Mouse (Mus musculus): ENCODE measurements around the gene Gramd1b. TPM values are rescaled to one million over a fixed set of nuclear protein-coding genes. Genes with fewer than 3 reads are reported as not detected.

Gene Gramd1b
- polyA plus RNA-seq, 1 experiment from 2014 or later = 6.1 TPM

DNA sequence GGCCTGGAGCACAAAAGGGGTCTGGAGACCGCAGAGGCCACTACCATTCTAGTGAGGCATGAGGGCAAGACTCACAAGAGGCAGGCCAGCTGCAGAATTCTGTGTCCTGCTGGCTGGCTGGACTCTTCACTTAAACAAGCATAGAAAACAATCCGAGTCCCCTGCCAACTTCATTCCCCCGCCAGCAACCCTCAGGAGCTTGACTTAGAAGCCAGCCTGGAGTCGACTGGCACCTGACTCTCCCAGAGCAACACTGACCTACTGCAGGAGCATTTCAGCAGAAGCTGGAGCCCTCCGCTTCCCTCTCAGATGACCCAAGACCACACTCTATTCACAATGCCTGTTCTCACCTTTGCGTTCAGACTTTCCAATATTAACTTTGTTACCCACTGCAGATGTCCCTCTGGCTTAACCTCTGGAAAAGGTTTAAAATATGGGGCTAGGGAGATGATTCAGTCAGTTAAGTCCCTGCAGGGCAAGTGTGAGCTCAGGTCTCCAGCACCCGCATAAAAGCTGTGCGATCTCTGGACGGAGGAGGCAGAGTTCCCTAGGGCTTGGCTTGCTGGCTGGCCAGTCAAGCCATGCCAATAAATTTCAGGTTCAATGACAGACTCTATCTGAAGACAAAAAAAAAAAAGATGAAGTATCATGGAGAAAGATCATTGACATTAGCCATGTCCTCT is 104.8 kb downstream of the Gramd1b start:
- DNase-seq (ENCODE audit: low spot score) = no peak

DNA sequence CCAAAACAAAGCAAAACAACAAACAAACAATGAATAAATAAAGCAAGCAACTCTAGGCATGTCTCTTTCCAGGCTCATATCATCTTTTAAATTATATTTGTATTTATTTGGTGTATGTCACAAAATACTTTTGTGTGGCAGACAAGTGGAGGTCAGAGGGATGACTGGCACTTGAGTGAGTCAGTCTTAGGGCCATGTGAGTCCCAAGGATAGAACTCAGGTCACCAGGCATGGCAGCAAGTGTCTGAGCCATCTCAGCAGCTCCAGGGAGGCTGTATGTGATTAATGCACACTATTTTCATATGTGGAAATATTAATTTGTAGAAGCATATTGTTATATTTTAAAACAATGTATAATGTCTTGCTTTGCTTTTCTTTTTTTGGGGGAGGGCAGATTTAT is 106.3 kb downstream of the Gramd1b start:
- no peak for DNase-seq (ENCODE audit: low spot score)

DNA sequence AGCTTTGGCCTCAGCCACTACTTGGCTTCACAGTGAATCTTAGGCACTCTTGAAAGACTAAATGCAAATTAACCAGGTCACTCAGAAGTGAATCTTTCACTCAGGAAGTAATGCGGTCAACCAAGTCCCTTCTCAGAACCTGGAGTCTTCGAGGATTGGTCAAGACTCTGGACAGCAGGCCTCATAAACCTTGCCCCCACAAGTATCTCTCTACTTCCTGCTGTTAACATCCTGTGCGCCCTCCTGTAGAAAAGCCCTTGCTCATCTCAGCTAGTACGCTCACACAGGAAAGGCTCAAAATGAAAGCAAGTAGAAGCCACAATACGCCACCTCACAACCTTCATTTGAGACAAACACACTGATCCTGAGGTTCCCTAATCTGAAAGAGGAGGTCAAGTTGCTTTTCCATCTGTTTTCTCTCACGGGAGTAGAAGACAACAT is 107.7 kb downstream of the Gramd1b start:
- DNase-seq (ENCODE audit: low spot score) = peak; percentile 74

DNA sequence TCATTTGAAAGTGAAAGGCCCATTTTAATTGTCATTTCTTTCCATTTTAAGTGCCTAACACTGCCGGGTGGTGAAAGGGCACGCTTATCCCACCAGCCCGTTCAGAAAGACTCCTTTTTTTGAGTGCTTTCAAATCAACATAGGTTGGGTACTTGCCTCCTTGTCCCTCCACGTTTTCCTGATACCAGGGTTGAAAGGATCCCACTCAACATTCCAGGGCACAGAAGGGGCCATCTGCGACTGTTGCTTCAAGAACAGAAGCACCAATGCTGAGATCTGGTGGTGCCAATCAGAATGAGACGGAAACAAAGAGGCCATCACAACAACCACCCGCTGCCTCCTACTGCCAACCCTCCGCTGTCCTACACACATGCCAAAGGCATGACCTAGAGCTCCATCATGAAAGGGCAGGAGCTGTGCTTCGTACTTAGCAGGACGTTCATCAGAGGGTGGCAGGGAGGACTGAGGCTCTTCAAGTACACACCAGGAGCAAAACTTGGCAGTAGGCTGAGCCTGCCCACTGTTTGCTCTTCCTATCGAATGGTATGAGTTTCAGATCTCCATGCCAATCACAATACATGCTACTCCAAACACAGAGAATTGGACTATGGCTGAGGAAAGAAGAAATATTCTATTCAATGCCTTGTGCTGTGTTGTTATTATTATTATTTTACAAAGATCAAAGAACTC is 108.7 kb downstream of the Gramd1b start:
- DNase-seq (ENCODE audit: low spot score) = no peak

DNA sequence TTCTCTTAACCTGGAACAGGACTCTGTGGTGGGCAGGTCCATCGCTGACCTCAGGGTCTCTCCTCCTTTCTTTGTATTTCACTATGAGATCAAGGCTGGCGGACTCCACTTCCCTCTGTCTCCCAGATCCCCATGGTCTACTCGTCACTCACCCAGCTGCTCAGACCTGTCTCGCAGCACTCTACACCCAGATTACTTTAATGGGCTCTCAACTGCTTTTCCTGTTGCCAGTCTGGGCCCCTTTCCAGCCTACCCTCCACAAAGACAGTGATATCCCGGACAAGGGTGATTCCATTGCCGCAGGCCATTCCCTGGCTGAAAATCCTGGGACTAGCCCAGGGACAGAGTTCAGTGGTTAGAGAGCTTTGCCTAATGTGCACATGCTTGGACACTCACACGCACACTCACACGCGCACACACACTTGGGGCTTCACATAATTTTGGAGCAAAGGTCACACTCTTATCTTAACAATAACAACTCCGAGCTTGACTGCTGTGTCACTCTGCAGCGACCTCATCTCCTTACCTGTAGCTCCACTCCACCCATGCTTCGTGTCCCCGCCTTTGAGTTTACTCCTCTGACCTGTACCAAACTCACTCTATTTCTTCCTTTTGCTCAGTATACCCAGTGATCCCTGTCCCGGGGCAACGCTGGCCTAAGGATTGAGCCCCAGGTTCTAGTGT is 110.4 kb downstream of the Gramd1b start:
- DNase-seq (ENCODE audit: low spot score) = no peak

DNA sequence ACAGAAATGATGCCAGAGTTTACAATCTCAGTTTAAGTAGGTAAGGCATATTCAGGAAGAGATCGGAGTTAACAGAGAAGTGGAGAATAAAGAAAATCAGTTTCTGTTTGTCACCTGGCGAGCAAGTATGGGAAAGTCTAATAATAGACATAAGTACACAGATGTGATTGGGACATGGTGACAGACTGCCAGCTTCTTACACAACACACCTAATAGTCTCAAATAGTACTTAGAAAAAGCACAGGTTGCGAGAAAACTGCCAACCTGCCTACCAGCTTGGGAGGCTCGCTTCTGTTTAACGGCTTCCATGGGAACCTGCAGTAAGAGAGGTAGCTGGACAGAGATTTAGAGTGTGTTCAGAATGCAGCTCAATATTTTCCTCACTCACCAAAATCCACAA is 112.4 kb downstream of the Gramd1b start:
- DNase-seq (ENCODE audit: low spot score) = no peak

DNA sequence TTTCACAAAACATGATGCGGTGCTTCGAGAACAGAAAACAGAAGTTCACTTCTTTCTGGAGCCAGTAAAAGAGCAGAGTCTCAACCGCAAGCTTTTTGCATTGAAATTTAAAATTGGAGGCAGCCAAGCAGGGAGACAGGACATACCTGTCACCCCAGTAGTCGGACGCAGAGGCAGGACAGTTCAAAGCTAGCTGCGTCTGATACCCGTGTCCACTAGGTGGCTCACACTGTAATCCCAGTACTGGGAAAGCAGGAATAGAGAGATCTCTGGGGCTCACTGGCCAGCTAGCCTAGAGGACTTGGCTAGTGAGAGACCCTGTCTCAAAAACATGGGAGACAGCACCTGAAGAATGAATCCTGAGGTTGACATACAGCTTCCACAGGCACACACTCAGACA is 115.0 kb downstream of the Gramd1b start:
- DNase-seq (ENCODE audit: low spot score) = no peak

DNA sequence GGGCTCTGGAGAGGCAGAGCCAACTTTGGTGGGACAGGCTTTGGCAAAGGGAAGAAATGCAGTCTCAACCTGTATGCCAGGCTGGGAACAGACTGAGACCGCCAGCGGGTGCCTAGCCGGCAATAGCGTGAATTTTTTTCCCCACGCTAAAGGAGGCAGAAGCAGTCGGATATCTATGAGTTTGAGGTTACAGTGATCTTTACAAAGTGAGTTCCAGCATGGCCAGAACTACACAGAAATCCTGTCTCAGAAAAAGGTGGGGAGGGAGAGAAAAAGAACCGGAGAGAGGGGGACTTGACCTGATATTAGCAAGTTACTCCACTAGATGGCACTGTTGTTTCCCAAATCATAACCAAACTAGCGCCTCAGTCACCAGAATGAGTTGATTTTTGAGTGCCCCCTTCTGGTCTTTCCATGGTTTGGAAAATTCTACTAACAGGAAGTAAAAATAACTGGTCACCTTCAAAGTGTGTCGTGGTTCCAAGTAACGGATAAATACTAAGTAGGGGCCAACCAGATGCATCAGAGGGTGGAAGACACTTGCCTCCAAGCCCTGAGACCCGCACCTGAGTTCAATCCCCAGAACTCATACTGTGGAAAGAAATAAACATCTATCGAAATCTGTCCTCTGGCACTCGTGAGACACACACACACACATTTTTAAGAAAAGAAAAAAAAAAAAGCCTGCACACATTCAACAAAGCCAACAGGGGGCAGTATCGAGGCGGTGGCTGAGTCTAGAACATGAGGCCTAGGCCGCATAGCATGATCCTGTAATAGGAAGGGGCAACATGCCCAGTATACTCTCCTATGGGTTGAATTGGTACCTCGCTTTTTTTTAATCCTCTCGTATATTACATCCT is 116.0 kb downstream of the Gramd1b start:
- peak; percentile 86 for DNase-seq (ENCODE audit: low spot score)

DNA sequence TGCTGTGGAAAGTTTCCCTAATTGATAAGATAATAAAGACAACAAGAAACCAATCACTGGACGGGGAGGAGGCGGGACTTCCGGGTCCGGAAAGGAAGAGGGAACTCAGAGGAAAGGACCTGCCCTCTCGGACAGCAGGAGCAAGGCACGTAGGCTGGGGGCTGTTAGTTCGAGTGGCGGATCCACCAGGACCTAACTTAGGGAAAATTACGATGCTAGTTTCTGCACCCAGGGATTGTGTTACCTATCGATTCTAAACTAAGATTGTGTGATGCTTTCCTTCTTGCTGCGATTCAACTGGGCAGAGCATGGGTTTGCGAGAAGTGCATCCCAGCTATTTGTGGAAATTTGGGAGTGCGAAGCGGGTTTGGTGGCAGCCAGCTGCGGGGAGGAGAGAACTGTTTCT is 116.7 kb downstream of the Gramd1b start:
- peak; percentile 39 for DNase-seq (ENCODE audit: low spot score)

DNA sequence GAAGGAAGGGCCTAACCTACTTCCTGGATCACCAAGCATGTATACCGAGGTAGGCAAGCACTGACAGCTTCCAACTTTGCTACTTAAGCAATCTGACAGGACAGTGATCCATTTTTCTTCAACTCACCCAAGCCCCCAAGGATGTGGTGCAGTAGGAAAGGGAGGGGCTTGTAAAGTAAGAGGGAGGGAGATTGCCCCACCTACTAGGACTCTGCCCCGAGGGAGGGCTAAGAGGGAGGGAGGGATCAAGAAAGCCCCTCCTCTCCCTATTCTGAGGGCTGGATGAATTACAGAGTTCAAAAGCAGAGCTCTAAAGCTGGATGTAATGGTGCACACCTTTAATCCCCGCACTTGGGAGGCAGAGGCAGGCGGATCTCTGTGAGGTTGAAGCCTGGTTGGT is 117.6 kb downstream of the Gramd1b start:
- DNase-seq (ENCODE audit: low spot score) = no peak

DNA sequence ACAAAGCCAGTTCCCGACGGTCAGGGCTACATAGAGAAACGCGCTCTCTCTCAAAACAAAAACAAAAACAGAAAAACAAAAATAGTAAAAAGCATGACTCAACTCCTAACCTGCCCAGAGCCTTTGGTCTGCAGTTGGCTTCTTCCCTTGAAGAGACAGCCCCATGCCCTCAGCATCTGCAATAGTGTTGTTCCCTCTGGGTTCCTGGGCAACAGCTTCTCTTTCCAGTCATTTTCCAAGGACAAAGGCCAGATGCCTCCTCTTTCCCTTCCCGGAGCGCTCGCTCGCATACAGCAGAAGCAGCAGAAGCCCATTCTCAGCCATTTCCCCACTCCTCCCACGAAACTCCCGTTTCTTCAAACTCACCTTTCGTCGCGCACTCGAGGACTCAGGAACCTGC is 118.3 kb downstream of the Gramd1b start:
- DNase-seq (ENCODE audit: low spot score) = no peak

DNA sequence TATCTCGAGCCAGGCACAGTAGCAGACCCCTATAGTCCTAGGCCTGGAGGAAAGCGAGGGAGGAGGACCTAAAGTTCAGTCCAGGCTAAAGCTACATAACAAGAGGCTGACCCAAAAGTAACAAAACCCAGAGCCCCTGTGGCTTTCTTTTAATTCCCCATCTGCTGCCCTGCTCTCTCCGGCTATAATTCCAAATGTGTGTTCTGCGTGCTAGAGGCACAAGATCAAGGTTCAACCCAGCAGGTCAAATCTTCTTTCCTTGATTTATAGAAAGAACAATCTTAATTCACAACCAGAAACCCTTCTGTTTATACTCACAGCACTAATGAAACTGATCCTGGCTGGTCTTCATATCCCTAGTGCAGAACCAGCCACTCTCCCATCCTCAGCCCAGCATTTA is 118.9 kb downstream of the Gramd1b start:
- DNase-seq (ENCODE audit: low spot score) = no peak

DNA sequence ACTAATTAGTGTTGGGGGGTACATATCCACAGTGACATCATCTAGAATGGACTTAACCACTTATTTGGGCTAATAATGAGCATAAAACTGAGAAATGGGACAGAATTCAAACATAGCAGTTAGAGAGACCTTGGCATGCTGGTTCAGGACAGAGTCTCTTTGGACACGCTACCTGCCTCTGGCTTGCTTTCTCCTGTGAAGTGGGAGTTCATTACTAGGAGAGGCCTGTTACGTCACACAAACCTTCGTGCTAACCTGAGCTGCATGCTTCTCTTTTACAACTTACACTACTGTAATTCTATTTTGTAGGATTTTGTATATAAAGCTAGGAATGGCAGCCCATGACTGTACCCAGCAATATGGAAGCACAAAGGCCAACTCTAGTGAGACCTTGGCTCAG is 120.3 kb downstream of the Gramd1b start:
- no peak for DNase-seq (ENCODE audit: low spot score)

DNA sequence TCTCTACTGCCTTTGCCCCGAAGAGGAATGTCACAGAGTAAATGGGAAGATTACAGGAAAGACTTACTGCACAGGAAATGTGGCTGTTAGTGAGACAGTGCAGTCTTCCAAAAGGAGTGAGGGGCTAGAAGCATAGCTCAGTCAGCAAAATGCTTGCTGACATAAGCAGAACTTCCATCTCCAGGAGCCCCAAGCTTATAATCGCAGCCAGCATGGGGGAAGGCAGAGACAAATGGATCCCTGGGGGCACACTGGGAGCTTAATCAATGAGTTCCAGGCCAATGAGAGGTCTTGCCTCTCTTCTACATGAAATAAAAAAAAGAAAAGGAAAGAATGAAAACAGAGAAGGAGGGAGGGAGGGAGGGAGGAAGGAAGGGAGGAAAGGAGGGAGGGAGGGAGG is 122.1 kb downstream of the Gramd1b start:
- DNase-seq (ENCODE audit: low spot score) = no peak

DNA sequence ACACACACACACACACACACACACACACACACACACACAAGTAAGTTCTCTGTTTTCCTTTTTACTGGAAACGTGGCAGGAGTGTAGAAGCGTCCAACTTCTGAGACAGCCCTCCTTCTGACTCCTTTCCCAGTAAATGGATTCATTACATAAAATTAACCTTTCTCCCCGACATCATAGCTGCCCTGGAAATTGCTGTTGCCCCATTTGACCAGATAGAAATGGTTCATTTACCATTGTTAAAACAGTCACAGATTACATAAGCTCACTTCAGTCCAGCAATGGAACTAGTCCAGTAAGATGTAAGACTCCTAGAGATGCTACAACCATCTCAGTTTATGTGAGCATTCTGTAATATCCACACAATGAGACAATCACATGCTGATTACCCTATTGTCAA is 122.8 kb downstream of the Gramd1b start:
- no peak for DNase-seq (ENCODE audit: low spot score)

DNA sequence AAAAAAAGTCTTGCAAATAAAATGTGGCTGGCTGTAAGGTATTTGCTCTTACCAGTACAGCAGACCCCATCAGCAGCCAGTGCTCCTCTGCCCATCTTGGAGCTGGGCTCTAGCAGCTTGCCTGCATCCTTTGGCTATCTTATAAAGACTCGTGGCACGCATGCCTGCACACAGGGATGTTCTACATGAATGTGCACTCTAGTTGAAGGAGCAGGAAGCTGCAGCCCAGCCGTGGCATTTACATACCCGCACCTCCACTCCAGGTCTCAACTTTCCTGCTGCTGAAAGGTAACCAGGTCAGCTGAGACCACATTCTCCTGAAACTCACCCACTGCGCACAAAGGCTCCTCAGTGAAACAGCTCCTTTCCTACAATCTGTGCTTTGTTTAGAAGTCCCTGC is 123.3 kb downstream of the Gramd1b start:
- no peak for DNase-seq (ENCODE audit: low spot score)

DNA sequence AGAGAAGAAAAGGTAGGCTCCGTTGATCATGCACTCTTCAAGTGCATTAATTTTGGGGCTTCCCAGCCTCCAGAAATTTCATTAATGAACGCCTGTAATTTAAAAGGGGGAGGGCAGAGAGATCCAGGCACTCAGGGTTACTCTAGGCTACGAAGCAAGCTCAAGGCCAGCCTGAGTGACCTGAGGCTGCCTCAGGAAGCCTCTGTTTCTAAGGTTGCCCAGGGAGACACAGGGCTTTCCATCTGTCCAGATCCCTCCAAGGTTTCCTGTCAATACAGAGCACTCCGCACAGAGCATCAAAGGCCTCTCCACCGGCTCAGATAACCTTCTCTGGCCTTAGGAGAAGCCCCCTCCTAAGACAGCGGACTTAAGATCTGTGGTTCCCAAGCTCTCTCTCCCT is 125.4 kb downstream of the Gramd1b start:
- DNase-seq (ENCODE audit: low spot score) = no peak

DNA sequence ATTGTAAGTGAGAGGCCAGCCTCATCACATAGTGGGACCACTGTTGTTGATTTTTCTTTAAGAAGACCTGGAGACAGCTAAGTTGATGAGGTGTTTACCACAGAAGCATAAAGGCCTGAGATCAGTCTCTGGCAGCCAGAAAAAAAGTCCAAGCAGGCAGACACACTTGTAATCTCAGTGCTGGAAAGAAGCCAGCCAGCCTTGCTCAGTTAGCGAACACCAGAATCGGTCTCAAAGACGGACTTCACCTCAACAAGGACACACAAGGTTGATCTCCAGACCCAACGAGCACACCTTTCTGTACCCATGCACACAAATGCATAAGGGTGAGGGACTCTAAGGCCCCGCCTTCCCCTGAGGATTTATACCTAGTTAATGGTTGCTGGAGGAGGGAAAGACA is 125.9 kb downstream of the Gramd1b start:
- DNase-seq (ENCODE audit: low spot score) = no peak

DNA sequence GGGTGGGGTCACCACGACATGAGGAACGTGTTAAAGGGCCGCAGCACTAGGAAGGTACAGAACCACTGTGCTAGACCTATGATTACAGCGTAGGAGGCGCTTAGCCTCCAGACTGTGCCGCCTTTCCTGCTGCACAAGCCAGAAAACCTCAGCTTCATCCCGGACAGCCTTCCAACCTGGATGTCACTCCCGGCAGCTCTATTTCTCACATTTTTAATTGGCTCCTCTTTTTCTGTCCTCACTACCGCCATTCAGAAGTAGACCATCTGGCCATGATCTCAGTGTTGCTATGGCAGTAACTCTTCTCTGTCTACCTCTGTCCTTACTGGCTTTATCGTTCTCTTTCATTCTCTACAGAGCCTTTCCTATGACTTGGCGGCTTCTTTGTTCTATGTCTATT is 126.5 kb downstream of the Gramd1b start:
- no peak for DNase-seq (ENCODE audit: low spot score)

DNA sequence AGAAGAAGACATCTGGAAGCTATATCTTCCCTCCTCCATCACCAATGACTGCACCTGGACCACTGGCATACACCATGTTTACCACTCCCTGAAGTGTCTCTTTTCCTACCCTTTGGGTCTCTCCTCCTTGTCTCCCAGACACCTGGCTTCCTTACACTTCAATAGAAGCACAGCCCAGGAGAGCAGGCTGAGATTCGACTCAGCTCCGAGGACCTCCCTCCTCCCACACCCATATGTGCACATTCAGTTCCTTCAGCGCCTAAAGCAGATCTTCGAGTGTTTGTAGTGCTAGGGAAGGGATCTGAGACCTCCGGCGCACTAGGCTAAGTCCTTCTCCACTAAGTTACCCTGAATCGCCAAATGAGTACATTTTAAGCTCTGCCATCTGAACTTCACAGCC is 127.4 kb downstream of the Gramd1b start:
- no peak for DNase-seq (ENCODE audit: low spot score)

DNA sequence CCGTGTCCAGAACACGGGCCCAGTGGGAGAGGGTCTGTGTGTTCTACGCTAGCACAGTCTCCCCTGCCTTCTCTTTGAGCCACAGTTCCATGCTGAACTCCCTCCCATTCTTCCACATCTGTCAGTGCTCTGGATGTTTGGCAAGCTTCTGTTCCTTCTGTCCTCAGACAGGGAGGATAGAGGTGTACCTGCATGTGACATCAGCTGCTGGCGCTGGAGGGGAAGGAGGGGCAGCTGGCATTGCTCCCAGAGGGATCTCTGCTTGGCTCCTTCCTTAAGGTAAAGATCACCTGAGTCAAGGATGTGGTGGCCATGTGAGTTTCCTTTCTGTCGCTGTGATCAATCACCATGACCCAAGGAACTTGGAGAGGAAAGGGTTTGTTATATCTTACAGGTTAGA is 129.4 kb downstream of the Gramd1b start:
- no peak for DNase-seq (ENCODE audit: low spot score)

DNA sequence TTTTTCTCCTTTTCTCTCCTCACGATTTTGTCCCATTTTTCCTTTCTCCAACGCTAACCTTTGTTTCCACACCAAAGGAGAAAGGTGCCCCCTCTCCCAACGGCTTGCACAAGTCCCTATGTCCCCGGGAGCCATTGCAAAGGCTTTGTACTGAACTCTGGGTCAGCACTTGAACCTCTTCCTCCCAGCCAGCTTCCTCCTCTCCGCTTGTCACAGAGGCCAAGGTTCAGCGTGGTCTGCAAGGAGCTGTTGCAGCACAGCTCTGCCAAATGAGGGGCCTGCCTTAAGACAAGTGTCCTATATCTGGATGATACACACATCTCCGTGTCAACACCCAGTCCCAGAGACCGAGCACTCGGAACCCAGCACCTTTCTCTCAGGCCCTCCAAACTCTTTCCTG is 130.3 kb downstream of the Gramd1b start:
- DNase-seq (ENCODE audit: low spot score) = no peak

Measured in thymus, postnatal 0 days (tissue).